Mouse (Mus musculus): ENCODE results near the gene Gm20388. TPM values are rescaled to one million over a fixed set of nuclear protein-coding genes. Genes with fewer than 3 reads are reported as not detected.

Gene Gm20388
- polyA plus RNA-seq, 1 experiment from 2014 or later: 7.4 TPM

- Histone ChIP-seq H3K4me2 (no peak overlapping the region), H3K9ac (no peak overlapping the region), H3K9me3 (replicated peaks) (no peaks in the 10 kb centered on the region), H3K27ac (no peak overlapping the region), H3K4me3 (replicated peaks) (no peak overlapping the region), H3K27me3 (no peaks in the 10 kb centered on the region), H3K36me3 (peaks cover 83% of the 10 kb centered on the region), H3K4me1 (no peaks in the 10 kb centered on the region)
- no peak for ATAC-seq (replicated peaks; ENCODE audit: low FRiP score)
- 86% methylated on average over 6 of the region's 6 CpGs for WGBS
Measured at GRCm38 (mm10) chr8:121798401-121798800, 1887.8 kb downstream of the Gm20388 start.

DNA sequence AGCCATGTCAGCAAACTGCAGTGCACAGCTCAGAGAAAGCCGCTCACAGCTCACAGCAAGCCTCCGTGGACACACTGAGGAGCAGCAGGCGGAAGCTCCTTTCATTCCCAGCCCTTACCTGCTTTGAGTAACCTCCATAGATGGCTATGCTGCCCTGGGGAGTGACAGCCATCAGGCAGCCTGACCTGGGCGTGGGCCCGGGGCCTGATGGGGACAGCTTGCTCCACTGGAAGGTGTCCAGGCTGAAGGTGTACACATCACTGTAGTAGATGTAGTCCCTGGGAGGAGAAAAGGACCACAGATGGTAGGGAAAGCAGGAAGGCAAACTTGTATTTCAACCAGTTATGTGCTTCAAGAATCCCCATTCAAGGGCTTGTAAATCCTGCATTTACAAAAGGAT is 1894.2 kb downstream of the Gm20388 start:
- ATAC-seq (replicated peaks; ENCODE audit: low FRiP score): no peak
- Histone ChIP-seq H3K4me2 (no peak overlapping the region), H3K27ac (no peak overlapping the region), H3K36me3 (peaks cover 76% of the 10 kb centered on the region), H3K9ac (no peak overlapping the region), H3K27me3 (no peaks in the 10 kb centered on the region), H3K4me3 (replicated peaks) (no peak overlapping the region), H3K9me3 (replicated peaks) (no peaks in the 10 kb centered on the region), H3K4me1 (no peaks in the 10 kb centered on the region)
- WGBS: 96% methylated on average over 5 of the region's 5 CpGs

- WGBS: 91% methylated on average over 13 of the region's 13 CpGs
- no peak overlapping the region for H3K4me3 ChIP-seq (replicated peaks)
- ATAC-seq (replicated peaks; ENCODE audit: low FRiP score): no peak
- no peak overlapping the region for H3K27ac ChIP-seq
- H3K9me3 ChIP-seq (replicated peaks): no peaks in the 10 kb centered on the region
- peaks cover 76% of the 10 kb centered on the region for H3K36me3 ChIP-seq
- no peaks in the 10 kb centered on the region for H3K4me1 ChIP-seq
- no peaks in the 10 kb centered on the region for H3K27me3 ChIP-seq
- H3K4me2 ChIP-seq: no peak overlapping the region
- H3K9ac ChIP-seq: no peak overlapping the region
Measured at GRCm38 (mm10) chr8:121806126-121806525, 1895.5 kb downstream of the Gm20388 start.

- WGBS: 82% methylated on average over 11 of the region's 11 CpGs
- H3K27me3 ChIP-seq: no peaks in the 10 kb centered on the region
- H3K27ac ChIP-seq: no peak overlapping the region
- ATAC-seq (replicated peaks; ENCODE audit: low FRiP score): no peak
- H3K4me3 ChIP-seq (replicated peaks): no peak overlapping the region
- peaks cover 83% of the 10 kb centered on the region for H3K36me3 ChIP-seq
- no peaks in the 10 kb centered on the region for H3K9me3 ChIP-seq (replicated peaks)
- no peaks in the 10 kb centered on the region for H3K4me1 ChIP-seq
- H3K4me2 ChIP-seq: no peak overlapping the region
- H3K9ac ChIP-seq: no peak overlapping the region
Measured at GRCm38 (mm10) chr8:121808032-121808431, 1897.4 kb downstream of the Gm20388 start.

- no peaks in the 10 kb centered on the region for H3K4me1 ChIP-seq
- peaks cover 83% of the 10 kb centered on the region for H3K36me3 ChIP-seq
- H3K9me3 ChIP-seq (replicated peaks): no peaks in the 10 kb centered on the region
- WGBS: 91% methylated on average over 11 of the region's 11 CpGs
- ATAC-seq (replicated peaks; ENCODE audit: low FRiP score): no peak
- no peak overlapping the region for H3K27ac ChIP-seq
- no peaks in the 10 kb centered on the region for H3K27me3 ChIP-seq
- H3K4me2 ChIP-seq: no peak overlapping the region
- no peak overlapping the region for H3K9ac ChIP-seq
- no peak overlapping the region for H3K4me3 ChIP-seq (replicated peaks)
Measured at GRCm38 (mm10) chr8:121809524-121810155, 1899.0 kb downstream of the Gm20388 start.

GRCm38 (mm10) chr8:121811502-121811901 is 1900.9 kb downstream of the Gm20388 start:
- ATAC-seq (replicated peaks; ENCODE audit: low FRiP score): no peak
- H3K36me3 ChIP-seq: peaks cover 77% of the 10 kb centered on the region
- WGBS: 91% methylated on average over 3 of the region's 3 CpGs

DNA sequence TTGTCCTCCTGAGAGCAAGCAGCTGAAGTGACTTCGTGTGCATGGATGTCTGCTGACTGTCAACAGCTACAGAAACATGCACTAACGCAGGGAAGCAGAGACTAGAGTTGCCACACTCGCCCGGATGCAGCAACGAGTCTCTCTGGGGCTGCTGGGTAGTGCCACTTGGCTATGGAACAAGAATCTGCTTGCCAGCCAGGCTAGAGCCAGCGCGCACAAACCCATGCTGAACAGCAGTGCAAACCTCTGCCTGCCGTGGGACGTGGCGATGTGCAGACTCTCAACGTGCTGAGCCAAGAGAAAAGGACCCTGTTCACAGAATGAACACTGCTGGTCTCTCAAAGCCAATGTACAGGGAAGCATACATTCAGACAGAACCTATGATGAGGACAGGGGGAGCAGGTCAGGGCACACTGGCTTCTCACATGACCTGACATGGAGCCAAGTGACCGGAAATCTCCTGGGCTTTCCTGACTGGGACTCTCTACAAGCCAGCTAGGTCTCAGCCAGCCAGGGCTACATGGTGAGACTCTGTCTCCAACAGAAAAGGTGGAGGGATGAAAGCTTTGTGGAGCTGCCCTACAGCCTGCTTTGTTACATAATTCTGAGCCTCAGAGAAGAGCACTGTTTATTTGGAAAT is 1901.4 kb downstream of the Gm20388 start:
- H3K4me1 ChIP-seq: no peaks in the 10 kb centered on the region
- H3K36me3 ChIP-seq: peaks cover 77% of the 10 kb centered on the region
- WGBS: 95% methylated on average over 12 of the region's 12 CpGs
- no peak overlapping the region for H3K9ac ChIP-seq
- H3K27ac ChIP-seq: no peak overlapping the region
- ATAC-seq (replicated peaks; ENCODE audit: low FRiP score): no peak
- no peak overlapping the region for H3K4me3 ChIP-seq (replicated peaks)
- no peaks in the 10 kb centered on the region for H3K27me3 ChIP-seq
- H3K4me2 ChIP-seq: no peak overlapping the region
- no peaks in the 10 kb centered on the region for H3K9me3 ChIP-seq (replicated peaks)

More at GRCm38 (mm10) chr8:121811502-121811901, 1900.9 kb downstream of the Gm20388 start:
- H3K4me1 ChIP-seq: no peaks in the 10 kb centered on the region
- no peaks in the 10 kb centered on the region for H3K9me3 ChIP-seq (replicated peaks)
- no peak overlapping the region for H3K27ac ChIP-seq
- H3K4me3 ChIP-seq (replicated peaks): no peak overlapping the region
- H3K4me2 ChIP-seq: no peak overlapping the region
- H3K9ac ChIP-seq: no peak overlapping the region
- no peaks in the 10 kb centered on the region for H3K27me3 ChIP-seq

GRCm38 (mm10) chr8:121818226-121818625 is 1907.6 kb downstream of the Gm20388 start:
- 86% methylated on average over 7 of the region's 7 CpGs for WGBS
- Histone ChIP-seq H3K9me3 (replicated peaks) (no peaks in the 10 kb centered on the region), H3K27me3 (no peaks in the 10 kb centered on the region), H3K4me2 (no peak overlapping the region), H3K4me3 (replicated peaks) (no peak overlapping the region), H3K27ac (no peak overlapping the region), H3K9ac (no peak overlapping the region), H3K4me1 (no peaks in the 10 kb centered on the region), H3K36me3 (peaks cover 60% of the 10 kb centered on the region)
- no peak for ATAC-seq (replicated peaks; ENCODE audit: low FRiP score)

DNA sequence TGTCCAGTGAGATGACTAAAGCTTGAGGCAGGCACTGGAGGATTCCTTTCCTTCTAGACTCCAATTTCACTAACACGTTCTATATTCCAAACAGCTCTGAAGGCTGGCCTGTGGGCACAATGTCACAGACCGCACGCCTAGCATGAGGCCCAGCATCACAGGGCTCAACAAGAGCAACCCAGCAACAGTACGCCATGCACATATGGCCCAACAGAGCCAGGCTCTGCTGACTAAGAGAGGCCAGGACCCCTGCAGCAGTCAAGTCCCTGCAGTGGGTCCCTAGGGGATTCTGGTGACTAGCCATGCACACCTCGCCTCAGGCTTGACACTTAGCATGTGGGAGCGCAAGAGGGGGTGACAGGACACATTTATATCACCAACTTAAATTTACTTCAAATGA is 1910.2 kb downstream of the Gm20388 start:
- Histone ChIP-seq H3K27ac (no peak overlapping the region), H3K9me3 (replicated peaks) (no peaks in the 10 kb centered on the region), H3K27me3 (no peaks in the 10 kb centered on the region), H3K4me3 (replicated peaks) (no peak overlapping the region), H3K4me2 (no peak overlapping the region), H3K36me3 (peaks cover 35% of the 10 kb centered on the region), H3K4me1 (no peaks in the 10 kb centered on the region), H3K9ac (no peak overlapping the region)
- 79% methylated on average over 6 of the region's 6 CpGs for WGBS
- no peak for ATAC-seq (replicated peaks; ENCODE audit: low FRiP score)

GRCm38 (mm10) chr8:121821320-121821719 is 1910.7 kb downstream of the Gm20388 start:
- Histone ChIP-seq H3K4me3 (replicated peaks) (no peak overlapping the region), H3K4me1 (no peaks in the 10 kb centered on the region), H3K9me3 (replicated peaks) (no peaks in the 10 kb centered on the region), H3K27me3 (no peaks in the 10 kb centered on the region), H3K27ac (no peak overlapping the region), H3K9ac (no peak overlapping the region), H3K36me3 (peaks cover 33% of the 10 kb centered on the region), H3K4me2 (no peak overlapping the region)
- ATAC-seq (replicated peaks; ENCODE audit: low FRiP score): no peak
- WGBS: 84% methylated on average over 11 of the region's 11 CpGs

DNA sequence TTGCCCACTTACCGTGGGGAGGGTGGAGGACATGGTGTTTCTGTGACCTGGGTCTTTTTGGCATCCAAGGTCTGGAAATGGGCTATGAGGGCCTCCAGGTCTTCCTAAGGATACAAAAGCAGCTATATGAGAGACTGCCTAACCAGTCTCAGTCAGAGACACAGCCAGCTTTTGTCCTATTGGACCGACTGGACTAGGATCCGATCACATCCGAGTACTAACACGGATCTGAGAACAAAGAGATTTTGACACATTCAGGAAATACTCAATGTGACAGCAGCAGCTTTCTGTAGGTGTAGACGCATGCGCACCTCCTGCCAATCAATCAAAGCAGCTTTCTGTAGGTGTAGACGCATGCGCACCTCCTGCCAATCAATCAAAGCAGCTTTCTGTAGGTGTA is 1911.1 kb downstream of the Gm20388 start:
- 88% methylated on average over 9 of the region's 9 CpGs for WGBS
- Histone ChIP-seq H3K9ac (no peak overlapping the region), H3K4me1 (no peaks in the 10 kb centered on the region), H3K9me3 (replicated peaks) (no peaks in the 10 kb centered on the region), H3K4me3 (replicated peaks) (no peak overlapping the region), H3K4me2 (no peak overlapping the region), H3K36me3 (peaks cover 32% of the 10 kb centered on the region), H3K27ac (no peak overlapping the region), H3K27me3 (no peaks in the 10 kb centered on the region)
- no peak for ATAC-seq (replicated peaks; ENCODE audit: low FRiP score)

DNA sequence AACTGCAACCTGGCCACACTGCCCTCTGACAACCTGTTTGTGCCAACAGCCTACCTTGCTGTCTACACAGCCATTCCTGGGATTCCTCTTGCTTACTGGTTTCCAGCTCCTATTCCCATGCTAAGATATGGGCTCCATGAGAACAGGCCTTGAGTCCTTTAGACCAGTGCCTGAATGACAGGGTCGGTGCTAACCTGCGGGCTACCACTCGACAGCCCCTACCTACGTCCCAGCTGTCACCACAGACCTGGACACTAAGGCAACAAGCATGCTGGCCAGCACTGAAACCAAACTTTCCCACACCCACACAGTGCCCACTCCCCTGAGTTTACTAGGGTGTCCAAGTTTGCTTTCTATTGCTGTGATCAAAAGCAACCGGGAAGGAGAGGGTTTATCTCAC is 1917.1 kb downstream of the Gm20388 start:
- Histone ChIP-seq H3K4me1 (peaks cover 19% of the 10 kb centered on the region), H3K9me3 (replicated peaks) (no peaks in the 10 kb centered on the region), H3K27me3 (no peaks in the 10 kb centered on the region), H3K4me3 (replicated peaks) (peak overlapping the region; percentile 96), H3K4me2 (peak overlapping the region; percentile 87), H3K36me3 (no peaks in the 10 kb centered on the region), H3K9ac (no peak overlapping the region), H3K27ac (no peak overlapping the region)
- no peak for ATAC-seq (replicated peaks; ENCODE audit: low FRiP score)
- 91% methylated on average over 5 of the region's 5 CpGs for WGBS
